Mouse (Mus musculus): ENCODE data around the gene Cox17. TPM values are rescaled to one million over a fixed set of nuclear protein-coding genes. Genes with fewer than 3 reads are reported as not detected.

Gene Cox17
- polyA plus RNA-seq, 1 experiment from 2014 or later = 97.1 TPM

DNA sequence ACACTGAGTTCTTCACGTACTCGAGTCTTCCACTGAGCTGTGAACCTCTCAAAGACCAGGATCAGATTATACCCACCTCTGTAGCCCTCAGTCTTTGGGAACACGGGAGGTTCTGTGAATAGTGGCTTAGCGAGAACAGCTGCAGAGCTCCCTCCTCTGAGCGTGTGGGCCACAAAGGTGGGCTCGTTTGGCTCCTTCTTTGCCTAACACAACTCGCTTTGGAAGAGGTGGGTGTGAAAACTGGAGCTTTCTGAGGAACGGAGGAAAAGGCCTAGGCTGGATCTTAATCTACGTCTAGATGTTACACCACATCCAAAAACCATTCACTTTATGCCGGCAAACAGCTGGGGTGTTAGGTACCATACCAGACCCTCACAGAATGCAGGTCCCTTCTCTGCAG lies 18.6 kb downstream of the Cox17 start:
- ATAC-seq (ENCODE audit: low FRiP score) = no peak

DNA sequence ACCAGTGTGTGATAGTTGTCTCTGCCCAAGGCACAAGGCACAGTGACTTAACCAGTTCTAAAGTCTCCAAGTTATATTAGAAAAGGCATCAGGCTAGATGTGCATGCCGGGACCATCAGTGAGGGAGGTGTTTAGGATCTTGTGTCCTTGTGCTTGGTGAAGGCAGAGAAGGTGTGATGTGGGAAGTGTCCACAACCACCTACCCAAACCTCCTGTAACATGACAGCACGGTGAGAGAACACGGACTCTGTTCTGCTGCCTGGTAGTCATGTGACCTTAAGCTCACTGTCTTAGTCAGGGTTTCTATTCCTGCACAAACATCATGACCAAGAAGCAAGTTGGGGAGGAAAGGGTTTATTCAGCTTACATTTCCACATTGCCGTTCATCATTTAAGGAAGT lies 19.4 kb downstream of the Cox17 start:
- no peaks in the 10 kb centered on the region for H3K36me3 ChIP-seq (replicated peaks; ENCODE audit: control insufficient read depth, insufficient read depth)
- no peaks in the 10 kb centered on the region for H3K27me3 ChIP-seq (ENCODE audit: control insufficient read depth, insufficient read depth, low read length)
- WGBS = 86% methylated on average over 4 of the region's 4 CpGs
- H3K4me1 ChIP-seq (replicated peaks; ENCODE audit: control insufficient read depth, insufficient read depth, low read length) = no peaks in the 10 kb centered on the region
- H3K27ac ChIP-seq = no peak overlapping the region
- no peak overlapping the region for H3K4me3 ChIP-seq (replicated peaks; ENCODE audit: low read length)
- H3K9ac ChIP-seq = no peak overlapping the region
- H3K4me2 ChIP-seq (replicated peaks) = no peak overlapping the region
- no peaks in the 10 kb centered on the region for H3K9me3 ChIP-seq (ENCODE audit: control insufficient read depth, low read length)
- no peak for ATAC-seq (ENCODE audit: low FRiP score)
- no peak for DNase-seq (ENCODE audit: low spot score)

More for the DNA sequence above, 18.6 kb downstream of the Cox17 start:
- Histone ChIP-seq H3K36me3 (replicated peaks; ENCODE audit: control insufficient read depth, insufficient read depth) (no peaks in the 10 kb centered on the region), H3K9me3 (ENCODE audit: control insufficient read depth, low read length) (no peaks in the 10 kb centered on the region), H3K9ac (no peak overlapping the region), H3K4me1 (replicated peaks; ENCODE audit: control insufficient read depth, insufficient read depth, low read length) (no peaks in the 10 kb centered on the region), H3K27ac (no peak overlapping the region), H3K4me3 (replicated peaks; ENCODE audit: low read length) (no peak overlapping the region), H3K27me3 (ENCODE audit: control insufficient read depth, insufficient read depth, low read length) (no peaks in the 10 kb centered on the region), H3K4me2 (replicated peaks) (no peak overlapping the region)
- no peak for DNase-seq (ENCODE audit: low spot score)
- WGBS = 88% methylated on average over 10 of the region's 10 CpGs

DNA sequence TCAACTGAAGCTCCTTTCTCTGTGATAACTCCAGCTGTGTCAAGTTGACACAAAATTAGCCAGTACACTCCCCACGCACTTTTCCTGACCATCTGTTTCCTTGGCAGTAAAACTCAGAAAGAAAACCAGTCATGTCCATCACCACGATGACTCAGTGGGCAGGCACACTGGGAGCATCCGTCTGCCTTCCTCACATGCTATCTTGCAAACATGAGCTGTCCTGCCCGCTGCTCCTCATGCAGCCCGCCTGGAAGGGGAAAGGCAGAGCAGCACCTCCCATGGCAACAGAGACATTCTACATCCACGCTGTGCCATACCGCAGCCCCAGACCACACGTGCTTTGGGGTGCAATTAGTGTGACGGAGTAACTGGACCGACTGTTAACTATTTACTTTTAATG lies 21.5 kb downstream of the Cox17 start:
- Histone ChIP-seq H3K9ac (no peak overlapping the region), H3K27ac (no peak overlapping the region), H3K4me1 (replicated peaks; ENCODE audit: control insufficient read depth, insufficient read depth, low read length) (no peaks in the 10 kb centered on the region), H3K36me3 (replicated peaks; ENCODE audit: control insufficient read depth, insufficient read depth) (no peaks in the 10 kb centered on the region), H3K4me2 (replicated peaks) (no peak overlapping the region), H3K9me3 (ENCODE audit: control insufficient read depth, low read length) (no peaks in the 10 kb centered on the region), H3K4me3 (replicated peaks; ENCODE audit: low read length) (no peak overlapping the region), H3K27me3 (ENCODE audit: control insufficient read depth, insufficient read depth, low read length) (no peaks in the 10 kb centered on the region)
- 58% methylated on average over 10 of the region's 10 CpGs for WGBS
- DNase-seq (ENCODE audit: low spot score) (no peak), ATAC-seq (ENCODE audit: low FRiP score) (no peak)

DNA sequence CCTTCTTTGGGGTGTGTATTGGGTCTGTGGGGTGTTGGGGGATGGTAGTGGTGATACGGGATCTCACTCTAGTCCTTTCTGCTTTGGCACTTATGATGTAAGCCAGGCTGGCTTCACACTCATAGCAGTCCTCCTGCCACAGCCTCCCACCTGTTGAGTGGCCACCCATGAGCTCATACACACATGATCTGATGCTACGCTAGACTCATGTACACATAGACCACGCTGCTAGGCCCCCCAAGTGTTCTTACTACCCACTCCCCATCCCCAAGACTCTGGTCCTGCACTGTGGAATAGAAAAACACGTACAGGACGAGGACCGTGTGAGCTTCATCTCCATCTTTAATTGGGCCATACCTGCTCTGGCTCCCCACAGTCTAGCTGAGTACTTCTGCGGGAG lies 22.2 kb downstream of the Cox17 start:
- no peak for ATAC-seq (ENCODE audit: low FRiP score)
- Histone ChIP-seq H3K36me3 (replicated peaks; ENCODE audit: control insufficient read depth, insufficient read depth) (no peaks in the 10 kb centered on the region), H3K27ac (no peak overlapping the region), H3K4me3 (replicated peaks; ENCODE audit: low read length) (no peak overlapping the region), H3K9me3 (ENCODE audit: control insufficient read depth, low read length) (no peaks in the 10 kb centered on the region), H3K4me1 (replicated peaks; ENCODE audit: control insufficient read depth, insufficient read depth, low read length) (no peaks in the 10 kb centered on the region), H3K4me2 (replicated peaks) (no peak overlapping the region), H3K9ac (no peak overlapping the region), H3K27me3 (ENCODE audit: control insufficient read depth, insufficient read depth, low read length) (no peaks in the 10 kb centered on the region)
- no peak for DNase-seq (ENCODE audit: low spot score)
- 91% methylated on average over 7 of the region's 7 CpGs for WGBS

DNA sequence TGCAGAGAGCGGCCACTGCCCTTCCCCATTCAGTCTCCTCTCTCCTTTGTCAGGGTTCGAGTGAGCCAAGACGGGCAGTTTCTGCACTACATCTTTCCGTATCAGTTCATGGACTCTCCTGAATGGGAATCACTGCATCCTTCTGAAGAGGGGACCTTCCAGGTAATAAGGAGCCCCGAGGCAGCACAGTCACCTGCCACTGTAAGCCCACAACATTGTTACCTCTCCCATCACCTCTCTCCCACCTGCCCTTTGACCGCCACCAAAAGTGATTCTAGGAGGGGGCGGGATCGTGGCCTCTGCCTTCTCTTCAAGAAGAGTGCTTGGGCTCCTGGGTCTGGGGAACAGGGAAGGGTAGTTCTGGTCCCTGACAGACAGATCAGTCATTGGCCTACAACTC lies 22.6 kb downstream of the Cox17 start:
- H3K4me2 ChIP-seq (replicated peaks) = no peak overlapping the region
- H3K27me3 ChIP-seq (ENCODE audit: control insufficient read depth, insufficient read depth, low read length) = no peaks in the 10 kb centered on the region
- ATAC-seq (ENCODE audit: low FRiP score) (no peak), DNase-seq (ENCODE audit: low spot score) (no peak)
- H3K4me3 ChIP-seq (replicated peaks; ENCODE audit: low read length) = no peak overlapping the region
- no peak overlapping the region for H3K27ac ChIP-seq
- H3K9ac ChIP-seq = no peak overlapping the region
- H3K4me1 ChIP-seq (replicated peaks; ENCODE audit: control insufficient read depth, insufficient read depth, low read length) = no peaks in the 10 kb centered on the region
- WGBS = 90% methylated on average over 8 of the region's 8 CpGs
- no peaks in the 10 kb centered on the region for H3K9me3 ChIP-seq (ENCODE audit: control insufficient read depth, low read length)
- no peaks in the 10 kb centered on the region for H3K36me3 ChIP-seq (replicated peaks; ENCODE audit: control insufficient read depth, insufficient read depth)

DNA sequence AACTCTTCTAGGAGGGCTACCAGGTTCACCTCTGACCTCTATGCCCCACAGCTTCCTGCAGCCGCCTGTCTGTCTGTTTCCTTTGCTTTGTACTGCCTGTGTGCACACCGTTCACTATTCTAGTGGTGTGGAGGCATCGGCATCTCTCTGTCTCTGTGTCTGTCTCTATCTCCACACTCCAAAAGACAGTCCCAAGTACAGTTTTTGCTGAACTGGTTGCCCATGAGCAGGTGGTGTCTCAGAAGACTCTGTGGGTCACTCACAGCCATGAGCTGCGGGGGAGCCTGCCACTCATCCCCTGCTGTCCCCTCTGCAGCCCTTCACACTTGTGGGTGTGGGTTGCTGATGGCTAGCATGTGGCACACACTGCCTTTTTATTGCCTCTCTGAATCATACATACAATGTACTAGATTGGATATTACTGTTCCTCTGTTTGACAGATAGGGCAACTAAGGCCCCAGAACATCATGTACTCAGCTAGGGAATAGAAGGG lies 23.2 kb downstream of the Cox17 start:
- no peaks in the 10 kb centered on the region for H3K36me3 ChIP-seq (replicated peaks; ENCODE audit: control insufficient read depth, insufficient read depth)
- 80% methylated on average over 4 of the region's 4 CpGs for WGBS
- no peak overlapping the region for H3K9ac ChIP-seq
- H3K4me1 ChIP-seq (replicated peaks; ENCODE audit: control insufficient read depth, insufficient read depth, low read length) = no peaks in the 10 kb centered on the region
- H3K9me3 ChIP-seq (ENCODE audit: control insufficient read depth, low read length) = no peaks in the 10 kb centered on the region
- ATAC-seq (ENCODE audit: low FRiP score) (no peak), DNase-seq (ENCODE audit: low spot score) (no peak)
- H3K4me2 ChIP-seq (replicated peaks) = no peak overlapping the region
- no peak overlapping the region for H3K27ac ChIP-seq
- no peak overlapping the region for H3K4me3 ChIP-seq (replicated peaks; ENCODE audit: low read length)
- no peaks in the 10 kb centered on the region for H3K27me3 ChIP-seq (ENCODE audit: control insufficient read depth, insufficient read depth, low read length)

DNA sequence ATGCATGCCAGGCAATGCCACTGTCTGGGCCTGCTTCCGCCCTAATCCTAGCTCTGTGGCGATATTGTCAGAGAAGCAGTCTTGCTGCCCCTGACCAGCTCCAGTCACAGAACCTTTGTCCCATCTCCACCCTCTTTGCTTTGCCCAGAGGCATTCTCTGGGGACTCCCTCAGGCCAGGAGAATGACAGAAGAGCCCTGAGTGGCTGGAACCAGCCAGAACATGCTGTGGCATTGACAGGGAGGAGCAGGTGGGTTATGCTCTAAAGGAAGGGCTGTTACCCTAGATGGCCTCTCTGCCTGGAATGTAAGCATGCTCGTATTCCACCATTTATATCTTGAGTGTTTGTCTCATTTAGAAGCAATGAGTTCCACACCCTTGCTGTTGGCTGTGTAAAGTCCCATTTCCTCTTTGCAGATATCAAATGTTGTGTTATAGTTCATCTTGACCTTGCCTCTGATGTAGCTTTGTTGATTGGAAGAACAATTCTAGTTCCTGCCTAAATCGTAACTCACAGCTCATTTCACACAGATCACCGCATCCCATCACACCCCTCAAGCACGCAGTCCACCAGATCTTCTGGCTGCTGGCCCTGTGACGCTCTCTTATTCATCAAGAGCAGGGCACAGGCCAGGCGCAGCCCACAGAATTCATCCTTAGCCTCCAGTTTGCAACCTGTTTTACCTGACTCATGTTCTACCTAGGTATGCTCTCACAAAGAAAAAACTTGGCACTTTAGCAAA lies 24.0 kb downstream of the Cox17 start:
- DNase-seq (ENCODE audit: low spot score) (no peak), ATAC-seq (ENCODE audit: low FRiP score) (no peak)
- WGBS = 87% methylated on average over 8 of the region's 8 CpGs
- Histone ChIP-seq H3K4me2 (replicated peaks) (no peak overlapping the region), H3K9ac (no peak overlapping the region), H3K4me3 (replicated peaks; ENCODE audit: low read length) (no peak overlapping the region), H3K36me3 (replicated peaks; ENCODE audit: control insufficient read depth, insufficient read depth) (no peaks in the 10 kb centered on the region), H3K4me1 (replicated peaks; ENCODE audit: control insufficient read depth, insufficient read depth, low read length) (no peaks in the 10 kb centered on the region), H3K27me3 (ENCODE audit: control insufficient read depth, insufficient read depth, low read length) (no peaks in the 10 kb centered on the region), H3K9me3 (ENCODE audit: control insufficient read depth, low read length) (no peaks in the 10 kb centered on the region), H3K27ac (no peak overlapping the region)

DNA sequence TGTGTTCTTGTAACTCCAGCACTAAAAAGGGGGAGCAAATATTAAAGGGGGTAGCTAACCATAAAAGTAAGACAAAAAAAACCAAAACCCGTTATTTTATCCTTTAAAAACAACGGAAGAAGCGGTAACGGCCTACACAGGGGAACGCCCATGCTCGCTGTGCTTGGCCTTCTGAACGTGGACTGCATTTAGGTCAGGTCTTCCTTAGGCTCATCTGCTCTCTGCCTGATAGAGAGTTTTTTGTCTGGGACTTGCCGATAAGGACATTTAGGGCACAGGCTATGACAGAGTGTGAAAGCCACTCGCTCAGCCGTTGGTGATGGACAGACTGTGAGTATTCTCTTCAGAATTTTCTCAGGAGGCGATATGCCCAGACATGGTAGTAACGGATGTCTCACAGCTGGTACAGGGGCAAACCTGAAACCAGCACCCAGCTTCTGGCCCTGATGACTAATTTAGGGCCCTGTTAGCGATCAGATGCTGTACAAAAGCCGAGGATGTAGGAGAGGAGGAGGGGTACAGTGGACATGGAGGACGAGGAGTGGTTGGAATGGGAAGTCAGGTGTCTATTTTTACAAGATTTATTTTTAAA lies 25.0 kb downstream of the Cox17 start:
- no peaks in the 10 kb centered on the region for H3K27me3 ChIP-seq (ENCODE audit: control insufficient read depth, insufficient read depth, low read length)
- no peak overlapping the region for H3K4me3 ChIP-seq (replicated peaks; ENCODE audit: low read length)
- H3K9ac ChIP-seq = no peak overlapping the region
- no peak overlapping the region for H3K4me2 ChIP-seq (replicated peaks)
- ATAC-seq (ENCODE audit: low FRiP score) = no peak
- WGBS = 87% methylated on average over 15 of the region's 15 CpGs
- no peak for DNase-seq (ENCODE audit: low spot score)
- H3K4me1 ChIP-seq (replicated peaks; ENCODE audit: control insufficient read depth, insufficient read depth, low read length) = no peaks in the 10 kb centered on the region
- no peak overlapping the region for H3K27ac ChIP-seq
- no peaks in the 10 kb centered on the region for H3K9me3 ChIP-seq (ENCODE audit: control insufficient read depth, low read length)
- no peaks in the 10 kb centered on the region for H3K36me3 ChIP-seq (replicated peaks; ENCODE audit: control insufficient read depth, insufficient read depth)

DNA sequence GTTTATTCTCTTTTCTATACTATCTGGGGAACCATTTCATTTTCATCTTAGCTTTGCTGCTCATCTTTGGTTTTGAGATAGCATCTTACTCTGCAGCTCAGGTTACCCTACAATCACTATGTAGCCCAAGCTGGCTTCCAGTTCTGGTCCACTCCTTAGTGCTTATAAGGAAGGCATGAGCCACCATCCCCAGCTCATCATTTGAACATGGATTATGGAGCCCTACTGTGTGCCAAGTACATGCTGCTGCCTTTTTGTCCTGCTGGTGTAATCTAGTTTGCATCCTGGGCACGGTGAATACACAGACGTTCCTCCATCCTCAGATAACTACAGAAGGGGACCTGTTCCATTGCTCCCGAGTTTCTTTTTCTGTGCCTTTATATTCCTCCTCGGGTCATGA lies 26.1 kb downstream of the Cox17 start:
- Histone ChIP-seq H3K9ac (no peak overlapping the region), H3K9me3 (ENCODE audit: control insufficient read depth, low read length) (no peaks in the 10 kb centered on the region), H3K4me3 (replicated peaks; ENCODE audit: low read length) (no peak overlapping the region), H3K27me3 (ENCODE audit: control insufficient read depth, insufficient read depth, low read length) (no peaks in the 10 kb centered on the region), H3K4me2 (replicated peaks) (no peak overlapping the region), H3K4me1 (replicated peaks; ENCODE audit: control insufficient read depth, insufficient read depth, low read length) (no peaks in the 10 kb centered on the region), H3K27ac (no peak overlapping the region), H3K36me3 (replicated peaks; ENCODE audit: control insufficient read depth, insufficient read depth) (no peaks in the 10 kb centered on the region)
- WGBS = 93% methylated on average over 4 of the region's 4 CpGs
- DNase-seq (ENCODE audit: low spot score) (no peak), ATAC-seq (ENCODE audit: low FRiP score) (no peak)
